Mouse (Mus musculus) bone marrow macrophage, adult 2 months (primary cell): ENCODE measurements around the gene Rere.

ENCODE experiments used
- CTCF ChIP-seq: IDR thresholded peaks from 2 replicates; pipeline ENCODE4 v1.5.1; 2012; ENCODE audit warnings: low read depth, mild to moderate bottlenecking, low read length, moderate library complexity
- POLR2A ChIP-seq: IDR thresholded peaks from 2 replicates; pipeline ENCODE4 v1.6.1; 2012; ENCODE audit warnings: mild to moderate bottlenecking, low read depth, low read length, borderline replicate concordance

DNA sequence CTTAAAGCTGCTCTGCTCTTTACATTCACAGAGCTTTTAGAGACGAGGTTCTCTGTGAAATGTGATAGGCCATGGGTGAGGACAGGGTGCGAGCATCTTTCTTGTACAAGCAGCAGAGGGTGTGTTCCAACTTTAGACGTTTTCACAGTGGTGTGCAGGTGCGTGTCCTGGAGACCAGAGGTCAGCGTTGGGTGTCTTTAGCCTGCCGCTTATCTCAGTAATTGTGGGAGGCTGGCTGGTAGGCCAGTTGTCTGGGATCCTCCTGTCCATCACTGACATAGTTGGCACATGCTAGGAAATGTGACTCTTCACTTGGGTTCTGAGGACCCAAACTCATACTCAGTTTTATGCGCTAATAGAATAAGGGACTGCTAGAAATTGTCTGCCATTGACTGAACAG is 176.3 kb downstream of the Rere start:
- TF ChIP-seq CTCF (no peak), POLR2A (no peak)
